Mouse (Mus musculus) liver, adult 10 weeks (tissue): Measurements from ENCODE around the gene B430306N03Rik. TPM values are rescaled to one million over a fixed set of nuclear protein-coding genes. Genes with fewer than 3 reads are reported as not detected.

Experiments used
- polyA plus RNA-seq: library from polyadenylated mRNA; stranded (reverse); fragments of 350-450 nt; fragmentation: Illumina TruSeq; extraction: RNeasy Lipid Tissue Mini Kit (QIAGEN cat#74804); gene quantifications from one replicate; pipeline ENCODE4 v1.2.3, GENCODE M21; 2014; ENCODE audit warnings: low read depth, low replicate concordance

Gene B430306N03Rik
- 0.40 TPM for polyA plus RNA-seq

DNA sequence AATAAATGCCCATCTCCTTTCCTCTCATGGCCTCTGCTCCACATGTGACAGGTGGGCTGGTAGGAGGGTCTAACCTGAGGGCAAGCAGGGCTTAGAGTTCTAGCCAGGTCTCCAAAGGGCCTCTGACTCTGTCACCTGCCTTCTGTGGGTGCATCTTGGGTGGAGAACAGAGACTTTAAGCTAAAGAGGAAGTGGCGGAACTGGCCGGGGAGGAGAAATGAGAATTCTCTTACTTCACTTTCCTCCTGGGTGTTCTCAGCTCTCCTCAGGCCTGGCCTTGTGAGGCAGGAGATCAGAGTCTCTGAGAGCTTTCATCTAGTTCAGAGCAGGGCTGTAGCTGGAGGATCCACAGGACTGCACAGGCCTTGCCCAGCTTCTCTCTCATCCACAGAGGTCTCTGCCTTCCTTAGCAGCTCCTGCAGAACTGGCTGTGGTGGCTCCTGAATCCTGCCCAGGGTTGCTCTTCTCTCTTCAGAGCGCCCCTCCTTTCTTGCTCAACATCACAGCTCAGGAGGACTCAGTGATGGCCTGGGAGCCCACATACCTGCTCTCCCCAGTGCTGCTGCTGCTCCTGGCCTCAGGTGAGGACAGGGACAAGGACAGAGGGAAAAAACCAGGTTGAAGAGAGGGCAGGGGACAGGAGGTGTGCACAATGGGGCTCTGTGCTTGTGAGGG lies at the start of gene B430306N03Rik:
B430306N03Rik (plus strand) TSS at position 237 of the 675 bp plus-strand sequence.

DNA sequence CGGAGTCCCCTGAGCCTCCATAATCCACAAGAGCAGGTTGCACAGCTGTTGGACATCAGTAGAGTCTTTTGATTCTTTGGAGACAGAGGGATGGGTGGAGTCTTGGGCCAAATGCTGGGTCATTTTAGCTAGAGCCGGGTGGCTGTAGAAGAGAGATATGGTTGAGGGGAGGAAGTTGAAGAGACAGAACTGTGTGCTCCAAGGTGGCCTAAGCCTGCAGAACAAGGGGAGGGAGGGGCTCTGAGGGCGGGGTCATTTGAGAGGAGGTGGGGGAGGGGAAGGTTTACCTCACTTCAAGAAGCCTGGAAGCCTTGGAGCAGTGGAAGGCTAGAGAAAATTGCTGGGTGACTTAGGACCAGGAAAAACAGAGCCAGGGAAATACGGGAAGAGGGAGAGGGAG lies 16.7 kb upstream of the B430306N03Rik start, which contains the start of gene Treml2:
Treml2 (plus strand) TSS at position 296 of the 400 bp plus-strand sequence.

DNA sequence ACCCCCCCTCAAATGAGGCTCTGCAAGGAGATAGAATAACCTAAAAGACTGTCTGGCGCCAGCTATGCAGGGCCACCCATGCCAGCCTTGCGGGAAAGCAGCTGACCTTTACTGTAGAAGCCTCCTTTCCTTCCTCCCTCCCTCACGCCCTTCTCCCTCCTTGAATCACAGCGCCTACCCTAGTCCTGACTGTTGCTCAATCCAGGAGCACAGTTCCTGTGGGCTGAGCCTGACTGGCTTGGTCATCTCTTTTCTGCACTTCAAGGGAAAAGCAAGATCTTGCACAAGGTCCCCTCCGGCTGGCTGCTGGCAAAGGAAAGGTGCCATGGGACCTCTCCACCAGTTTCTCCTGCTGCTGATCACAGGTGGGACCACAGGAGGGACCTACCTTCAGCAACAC lies 30.3 kb downstream of the B430306N03Rik start, which contains the start of gene Trem2:
Trem2 (plus strand) TSS at position 171 of the 400 bp plus-strand sequence.

DNA sequence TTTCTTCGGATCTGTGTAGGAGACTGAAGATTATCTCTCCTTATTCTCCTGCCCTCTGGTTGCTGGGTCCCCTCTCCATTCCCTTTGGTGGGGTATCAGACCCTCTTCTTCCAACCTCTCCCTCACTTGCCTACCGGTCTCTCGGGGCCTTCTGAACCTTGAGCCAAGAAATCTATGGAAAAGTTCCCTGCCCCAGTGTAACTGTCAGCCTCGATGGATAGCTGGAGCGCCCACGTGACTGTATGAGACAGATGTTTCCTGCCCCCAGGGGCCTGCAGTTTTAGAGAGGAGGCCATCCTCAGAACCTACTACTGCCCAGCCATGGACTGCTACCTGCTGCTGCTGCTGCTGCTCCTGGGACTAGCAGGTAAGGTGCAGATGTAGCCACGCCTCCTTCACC lies 43.7 kb downstream of the B430306N03Rik start, which contains the start of gene Treml1:
Treml1 (plus strand) TSS at position 301 of the 400 bp plus-strand sequence.

Other genes starting within 250 kb of the B430306N03Rik start
- not detected for gene 1700067P10Rik, start 226.8 kb upstream of the B430306N03Rik start, polyA plus RNA-seq
- gene 9830107B12Rik, start 169.9 kb upstream of the B430306N03Rik start, polyA plus RNA-seq, result not detected
- gene A530064D06Rik, start 148.9 kb upstream of the B430306N03Rik start, polyA plus RNA-seq, result 0.48 TPM
- gene Trem1, start 83.4 kb upstream of the B430306N03Rik start, polyA plus RNA-seq, result not detected
- gene Trem3, start 68.4 kb upstream of the B430306N03Rik start, polyA plus RNA-seq, result not detected
- gene Treml4, start 51.8 kb upstream of the B430306N03Rik start, polyA plus RNA-seq, result 2.3 TPM
- not detected for gene Treml2, start 16.6 kb upstream of the B430306N03Rik start, polyA plus RNA-seq
- gene Trem2, start 30.3 kb downstream of the B430306N03Rik start, polyA plus RNA-seq, result not detected
- not detected for gene Treml1, start 43.8 kb downstream of the B430306N03Rik start, polyA plus RNA-seq
- 5.0 TPM for gene Nfya, start 93.8 kb downstream of the B430306N03Rik start, polyA plus RNA-seq
- 38.1 TPM for gene Oard1, start 93.9 kb downstream of the B430306N03Rik start, polyA plus RNA-seq
- gene Apobec2, start 116.8 kb downstream of the B430306N03Rik start, polyA plus RNA-seq, result not detected
- not detected for gene Tspo2, start 135.4 kb downstream of the B430306N03Rik start, polyA plus RNA-seq
- gene Unc5cl, start 138.8 kb downstream of the B430306N03Rik start, polyA plus RNA-seq, result not detected